Mouse (Mus musculus): ENCODE measurements at regions not wholly inside any gene's neighbourhood (a gene's known extent, or its start where the extent isn't known, plus 50 kb on each side); places are given as distances from the start of the nearest gene placed in this dataset.
"Not testable (repeated sequence)": the region's sequence is repeated elsewhere in the genome, so short reads cannot be mapped to it uniquely, and the experiment has no call there.

- no peak for DNase-seq
These were observed 86.3 kb upstream of the Nt5e start for GRCm38 (mm10) chr9:88240740-88241139.

- peak; percentile 72 for DNase-seq
These were observed 85.6 kb upstream of the Nt5e start for GRCm38 (mm10) chr9:88241203-88241995.

GRCm38 (mm10) chr9:88242530-88242929 is 84.5 kb upstream of the Nt5e start:
- DNase-seq, result no peak

- DNase-seq, result no peak
These were observed 82.5 kb upstream of the Nt5e start for GRCm38 (mm10) chr9:88244492-88244891.

GRCm38 (mm10) chr9:88255948-88256347 is 71.0 kb upstream of the Nt5e start:
- no peak for DNase-seq

- no peak for DNase-seq
These were observed 67.4 kb upstream of the Nt5e start for GRCm38 (mm10) chr9:88259627-88260026.

GRCm38 (mm10) chr9:88260072-88260635 is 66.8 kb upstream of the Nt5e start:
- no peak for DNase-seq

- DNase-seq, result no peak
These were observed 64.5 kb upstream of the Nt5e start for GRCm38 (mm10) chr9:88262461-88262860.

GRCm38 (mm10) chr9:88266346-88266745 is 60.7 kb upstream of the Nt5e start:
- DNase-seq, result not testable (repeated sequence)

- no peak for DNase-seq
These were observed 58.2 kb upstream of the Nt5e start for GRCm38 (mm10) chr9:88268811-88269210.

GRCm38 (mm10) chr9:88269216-88269615 is 57.8 kb upstream of the Nt5e start:
- DNase-seq, result no peak

GRCm38 (mm10) chr9:88270836-88271235 is 56.2 kb upstream of the Nt5e start:
- DNase-seq, result no peak

GRCm38 (mm10) chr9:88273304-88273703 is 53.7 kb upstream of the Nt5e start:
- DNase-seq, result no peak

- no peak for DNase-seq
These were observed 53.0 kb upstream of the Nt5e start for GRCm38 (mm10) chr9:88274040-88274439.

- no peak for DNase-seq
These were observed 52.2 kb upstream of the Nt5e start for GRCm38 (mm10) chr9:88274681-88275336.

GRCm38 (mm10) chr9:88276023-88276568 is 50.9 kb upstream of the Nt5e start:
- DNase-seq, result no peak

GRCm38 (mm10) chr9:88277031-88277430 is 50.0 kb upstream of the Nt5e start:
- no peak for DNase-seq
